Mouse (Mus musculus) embryonic facial prominence, embryonic 14.5 days (tissue): ENCODE measurements at regions not wholly inside any gene's neighbourhood (a gene's known extent, or its start where the extent isn't known, plus 50 kb on each side); places are given as distances from the start of the nearest gene placed in this dataset.

Experiments
- ATAC-seq: fragments of 200-750 bp; cut with Nextera tagmentation; 2 replicates; pipeline ENCODE4 v1.8.0; 2017; ENCODE audit warnings: low read depth, moderate number of reproducible peaks, moderate TSS enrichment
- DNase-seq: peaks from one replicate; pipeline ENCODE4 v3.0.0-alpha.2; 2015; ENCODE audit warnings: low spot score
- H3K27ac ChIP-seq: fragments of 300-500 bp; sonication (generic); replicated peaks from 2 replicates; pipeline ENCODE4 v1.5.1; 2014; ENCODE audit warnings: low read depth, mild to moderate bottlenecking, low read length, moderate library complexity
- H3K27me3 ChIP-seq: fragments of 300-500 bp; sonication (generic); replicated peaks from 2 replicates; pipeline ENCODE4 v1.6.1; 2014; ENCODE audit warnings: low read length; ENCODE audit not compliant: control insufficient read depth, insufficient read depth
- H3K36me3 ChIP-seq: fragments of 300-500 bp; sonication (generic); 2 replicates; pipeline ENCODE4 v1.6.1; 2014; ENCODE audit warnings: low read length, mixed read lengths; ENCODE audit not compliant: control insufficient read depth, insufficient read depth
- H3K4me1 ChIP-seq: fragments of 300-500 bp; sonication (generic); 2 replicates; pipeline ENCODE4 v1.6.1; 2014; ENCODE audit warnings: antibody characterized with exemption, low read length; ENCODE audit not compliant: control insufficient read depth, insufficient read depth
- H3K4me2 ChIP-seq: fragments of 300-500 bp; sonication (generic); 2 replicates; pipeline ENCODE4 v1.6.1; 2014; ENCODE audit warnings: low read depth, mild to moderate bottlenecking, low read length, moderate library complexity, mixed read lengths
- H3K4me3 ChIP-seq: fragments of 300-500 bp; sonication (generic); 2 replicates; pipeline ENCODE4 v1.5.1; 2014; ENCODE audit warnings: low read depth, mild to moderate bottlenecking, low read length
- H3K9ac ChIP-seq: fragments of 300-500 bp; sonication (generic); 2 replicates; pipeline ENCODE4 v1.6.1; 2014; ENCODE audit warnings: low read depth, mild to moderate bottlenecking, low read length, moderate library complexity, mixed read lengths
- H3K9me3 ChIP-seq: fragments of 300-500 bp; sonication (generic); 2 replicates; pipeline ENCODE4 v1.6.1; 2016; ENCODE audit warnings: low read length; ENCODE audit not compliant: control insufficient read depth
- whole genome bisulfite sequencing: fragments of 180-500 bp; shearing (Covaris S2); extraction: QIAGEN DNeasy Blood & Tissue Kit; methylation state at CpG from one replicate; pipeline ENCODE4 v1.1.7; 2014; 5-methylcytosine and 5-hydroxymethylcytosine counted together

DNA sequence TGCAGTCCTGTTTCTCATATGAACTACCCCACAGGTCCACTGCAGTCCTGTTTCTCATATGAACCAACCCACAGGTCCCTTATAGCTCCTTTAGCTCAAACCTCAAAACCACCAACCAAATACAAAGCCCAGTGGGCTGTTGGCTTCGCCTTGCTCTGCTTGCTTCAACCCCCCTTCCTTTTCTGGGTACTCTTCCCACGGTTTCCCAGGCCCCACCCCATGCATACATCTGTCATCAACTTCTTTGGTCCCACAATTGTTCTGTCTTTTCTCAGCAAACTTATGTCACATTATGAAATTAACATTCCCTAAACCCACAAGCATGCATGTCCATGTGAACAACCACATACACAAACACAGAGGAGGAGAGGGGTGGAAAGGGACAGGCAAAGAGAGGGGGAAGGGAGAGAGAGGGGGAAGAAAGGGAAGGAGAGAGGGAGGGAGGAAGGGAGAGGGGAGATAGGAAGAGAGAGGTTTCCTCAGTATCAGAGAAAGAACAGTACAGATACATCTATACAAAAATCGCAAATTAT lies 599.9 kb downstream of the Ebf1 start:
- Histone ChIP-seq H3K4me2 (no peak overlapping the region), H3K9me3 (no peaks in the 10 kb centered on the region), H3K27me3 (no peaks in the 10 kb centered on the region), H3K4me1 (peaks cover 13% of the 10 kb centered on the region; the same call in 1 of the 2 replicates), H3K9ac (no peak overlapping the region), H3K27ac (no peak overlapping the region; the same call in 1 of the 2 replicates), H3K36me3 (no peaks in the 10 kb centered on the region), H3K4me3 (no peak overlapping the region)
- ATAC-seq (peak; percentile 83), DNase-seq (peak; percentile 69)
- 39% methylated on average over 3 of the region's 3 CpGs for WGBS

DNA sequence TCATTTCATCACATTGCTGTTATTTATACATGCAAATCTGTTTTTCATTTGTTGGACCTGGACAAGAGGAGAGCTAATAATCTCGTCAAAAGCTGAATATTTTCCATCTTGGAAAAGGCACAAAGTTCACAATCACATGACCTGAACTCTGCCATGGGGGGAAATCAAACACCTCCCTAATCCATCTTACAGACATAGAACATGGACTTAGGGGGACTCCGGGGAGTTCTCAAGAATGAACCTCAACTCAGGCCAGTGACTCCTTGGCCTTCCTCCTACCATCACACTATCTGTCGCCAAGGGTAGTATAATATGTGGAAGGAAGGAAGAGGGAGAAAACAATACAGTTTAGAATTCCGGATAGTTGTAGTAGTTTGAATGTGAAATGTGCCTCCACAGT lies 602.1 kb downstream of the Ebf1 start:
- WGBS = 75% methylated on average over 4 of the region's 4 CpGs
- ATAC-seq = no peak
- DNase-seq = no peak

DNA sequence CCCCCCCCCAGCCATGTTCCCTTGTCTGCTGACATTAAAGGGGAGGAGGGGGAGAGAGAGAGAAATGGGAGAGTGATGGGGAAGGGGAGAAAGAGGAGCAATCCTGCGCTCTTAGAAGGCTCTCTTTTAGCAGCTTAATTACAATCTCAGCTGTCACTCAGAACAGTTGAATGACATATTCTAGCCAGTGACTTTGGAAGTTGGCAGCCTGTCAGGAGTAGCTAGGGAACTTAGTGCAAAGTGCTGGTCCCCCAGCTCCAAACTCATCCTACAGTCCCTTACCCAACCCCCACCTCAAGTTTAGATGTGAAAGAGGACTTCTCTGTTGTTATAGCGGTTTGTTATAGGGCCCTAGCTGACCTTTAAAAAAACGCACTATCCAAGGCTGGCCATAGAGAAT lies 604.9 kb downstream of the Ebf1 start:
- no peak for ATAC-seq
- WGBS = 64% methylated on average over 3 of the region's 3 CpGs
- Histone ChIP-seq H3K36me3 (no peaks in the 10 kb centered on the region), H3K27me3 (no peaks in the 10 kb centered on the region), H3K9ac (no peak overlapping the region), H3K27ac (no peak overlapping the region), H3K9me3 (no peaks in the 10 kb centered on the region), H3K4me3 (no peak overlapping the region), H3K4me2 (no peak overlapping the region), H3K4me1 (peaks cover 8% of the 10 kb centered on the region; the same call in 1 of the 2 replicates)
- no peak for DNase-seq

More for the DNA sequence above, 602.1 kb downstream of the Ebf1 start:
- no peak overlapping the region for H3K27ac ChIP-seq
- no peak overlapping the region for H3K4me2 ChIP-seq
- no peaks in the 10 kb centered on the region for H3K9me3 ChIP-seq
- no peaks in the 10 kb centered on the region for H3K36me3 ChIP-seq
- H3K4me1 ChIP-seq = peaks cover 13% of the 10 kb centered on the region; the same call in 1 of the 2 replicates
- no peaks in the 10 kb centered on the region for H3K27me3 ChIP-seq
- H3K9ac ChIP-seq = no peak overlapping the region
- H3K4me3 ChIP-seq = no peak overlapping the region

DNA sequence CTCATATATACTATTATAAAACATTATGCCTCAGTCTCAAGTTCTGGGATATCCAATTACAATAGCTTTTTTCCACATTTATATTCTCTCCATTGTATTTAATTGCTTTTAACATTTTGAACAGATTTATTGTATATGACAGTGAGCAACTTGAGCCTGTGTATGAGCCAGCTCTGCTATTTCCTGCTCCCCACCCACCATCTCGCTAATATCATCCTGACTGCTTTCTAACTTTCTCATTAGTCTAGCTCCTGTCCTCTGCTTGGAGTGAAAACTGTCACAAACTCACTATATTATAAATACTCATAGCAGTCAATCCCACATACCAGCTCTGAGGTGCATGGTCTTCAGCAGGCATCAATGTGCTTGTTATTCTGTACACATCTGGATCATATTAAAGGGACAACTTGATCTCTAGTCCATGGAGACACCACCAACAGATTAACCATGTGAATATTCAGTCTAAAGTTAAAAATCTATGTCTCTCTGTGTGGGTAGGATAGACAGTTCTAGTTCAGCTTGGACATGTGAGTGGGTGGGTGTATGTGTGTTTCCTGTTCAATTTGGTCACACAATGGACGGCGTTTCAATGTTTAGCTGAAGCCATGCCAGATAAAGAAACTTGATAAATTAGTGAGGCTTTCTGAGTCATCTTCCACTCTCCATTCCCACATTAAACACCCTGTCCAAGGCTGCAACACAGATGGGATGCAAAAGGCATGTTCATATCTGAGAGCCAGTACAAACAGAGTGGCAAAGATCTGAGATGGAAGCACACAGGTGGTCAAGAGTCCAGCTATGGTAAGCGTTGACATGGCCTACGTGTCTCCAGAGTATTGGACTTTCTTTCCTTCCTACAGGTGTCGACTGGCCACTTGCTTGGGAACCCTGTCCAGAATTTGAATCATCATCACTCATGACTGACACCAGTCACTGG lies 616.1 kb upstream of the Clint1 start:
- 57% methylated on average over 6 of the region's 6 CpGs for WGBS
- Histone ChIP-seq H3K4me1 (peaks cover 35% of the 10 kb centered on the region), H3K4me2 (no peak overlapping the region), H3K27ac (peak overlapping the region; percentile 40), H3K9ac (no peak overlapping the region), H3K4me3 (no peak overlapping the region), H3K36me3 (no peaks in the 10 kb centered on the region), H3K27me3 (no peaks in the 10 kb centered on the region), H3K9me3 (no peaks in the 10 kb centered on the region)
- DNase-seq (peak; percentile 60), ATAC-seq (0 out of 2 replicates have a peak, but pooled peaks have one; percentile 12)

DNA sequence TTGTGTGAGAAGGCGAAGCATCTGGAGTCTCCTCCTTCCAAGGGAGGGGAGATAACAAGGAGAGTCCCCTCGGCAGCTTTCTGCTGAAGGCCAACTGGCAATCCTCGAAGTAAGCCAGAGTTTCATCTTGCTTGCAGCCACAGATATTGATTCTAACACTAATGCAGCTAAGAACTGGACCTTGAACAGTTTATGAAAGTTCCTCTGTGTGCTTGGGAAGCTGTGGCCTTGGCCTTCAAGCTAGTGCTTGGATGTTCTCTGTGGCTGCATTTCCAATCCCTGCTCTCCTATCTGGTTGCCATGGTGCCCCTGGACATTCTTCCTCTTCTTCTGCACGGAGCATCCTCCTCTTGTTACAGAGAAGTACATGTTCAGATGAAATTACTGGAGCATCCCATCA lies 614.8 kb upstream of the Clint1 start:
- no peak for DNase-seq
- no peak overlapping the region for H3K4me3 ChIP-seq
- H3K27ac ChIP-seq = no peak overlapping the region
- H3K27me3 ChIP-seq = no peaks in the 10 kb centered on the region
- WGBS = 79% methylated on average over 4 of the region's 4 CpGs
- no peak overlapping the region for H3K4me2 ChIP-seq
- H3K9me3 ChIP-seq = no peaks in the 10 kb centered on the region
- no peak overlapping the region for H3K9ac ChIP-seq
- peaks cover 38% of the 10 kb centered on the region for H3K4me1 ChIP-seq
- H3K36me3 ChIP-seq = no peaks in the 10 kb centered on the region
- ATAC-seq = no peak

DNA sequence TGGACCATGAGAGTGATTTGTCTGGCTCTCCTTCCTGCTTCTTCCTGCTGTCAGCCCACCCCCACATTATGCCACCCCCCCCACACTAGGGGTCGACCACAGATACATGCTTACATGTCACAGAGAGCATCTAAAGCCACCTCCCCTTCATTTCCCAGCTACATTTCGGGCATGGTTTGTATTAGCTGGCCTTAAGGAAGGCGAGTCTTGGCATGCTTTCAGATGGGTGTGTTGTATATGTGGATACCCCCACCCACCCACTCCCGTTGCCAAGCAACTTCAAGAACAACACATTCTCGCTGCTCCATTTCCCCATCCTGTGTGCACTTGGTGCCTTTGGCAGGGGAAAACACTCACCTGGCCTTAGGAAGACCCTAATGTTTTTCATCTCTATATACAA lies 612.8 kb upstream of the Clint1 start:
- H3K27ac ChIP-seq = no peak overlapping the region
- H3K4me1 ChIP-seq = peaks cover 38% of the 10 kb centered on the region
- H3K27me3 ChIP-seq = no peaks in the 10 kb centered on the region
- no peak overlapping the region for H3K4me3 ChIP-seq
- 27% methylated on average over 5 of the region's 5 CpGs for WGBS
- H3K4me2 ChIP-seq = no peak overlapping the region
- no peak overlapping the region for H3K9ac ChIP-seq
- H3K36me3 ChIP-seq = no peaks in the 10 kb centered on the region
- ATAC-seq (peak; percentile 63; the same call in 1 of the 2 replicates), DNase-seq (peak; percentile 90)
- H3K9me3 ChIP-seq = no peaks in the 10 kb centered on the region

DNA sequence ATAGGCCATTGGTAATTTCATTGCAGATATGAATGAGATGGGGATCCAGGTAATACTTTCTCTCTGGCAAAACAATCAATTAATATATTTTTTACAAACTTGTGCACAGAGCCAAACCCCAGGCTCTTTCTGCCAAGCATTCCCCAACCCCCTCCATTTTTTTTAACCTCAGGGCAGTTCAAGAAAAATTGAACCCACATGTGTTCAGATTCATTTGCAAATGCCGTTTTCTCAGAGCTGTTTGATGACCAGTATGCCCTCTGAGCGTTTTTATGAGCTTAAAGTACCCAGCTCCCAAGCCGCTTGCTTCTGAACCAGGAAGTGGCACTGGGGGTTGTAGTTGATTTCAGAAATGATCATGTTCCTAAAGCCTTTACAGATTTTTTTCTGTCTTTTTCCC lies 611.4 kb upstream of the Clint1 start:
- H3K4me2 ChIP-seq = no peak overlapping the region

DNA sequence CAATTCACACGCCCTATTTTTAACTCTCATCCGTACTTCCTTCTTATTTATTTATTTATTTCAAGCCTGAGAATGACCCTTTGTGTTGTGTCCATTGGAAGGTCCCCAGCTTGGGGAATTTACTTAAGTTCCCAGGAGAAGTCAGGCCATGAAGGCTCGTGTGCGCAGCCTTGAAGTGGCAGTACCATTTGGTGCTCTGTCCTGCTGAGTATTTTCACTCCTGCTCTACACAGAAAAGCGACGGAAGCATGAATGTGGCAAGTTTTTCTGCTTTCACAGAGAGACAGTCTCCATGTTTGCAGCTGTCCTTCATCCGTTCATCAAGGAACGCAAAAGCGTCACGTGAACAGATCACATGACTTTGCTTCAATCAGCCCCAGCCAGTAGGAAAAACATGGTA lies 610.2 kb upstream of the Clint1 start:
- H3K27ac ChIP-seq = no peak overlapping the region

More for the DNA sequence above, 611.4 kb upstream of the Clint1 start:
- H3K36me3 ChIP-seq = no peaks in the 10 kb centered on the region
- DNase-seq (no peak), ATAC-seq (no peak)
- H3K27ac ChIP-seq = no peak overlapping the region
- no peak overlapping the region for H3K9ac ChIP-seq
- no peaks in the 10 kb centered on the region for H3K9me3 ChIP-seq
- no peak overlapping the region for H3K4me3 ChIP-seq
- H3K27me3 ChIP-seq = no peaks in the 10 kb centered on the region
- H3K4me1 ChIP-seq = peaks cover 31% of the 10 kb centered on the region
- WGBS = 25% methylated on average over 3 of the region's 3 CpGs

More for the DNA sequence above, 610.2 kb upstream of the Clint1 start:
- no peak overlapping the region for H3K4me2 ChIP-seq
- WGBS = 65% methylated on average over 10 of the region's 10 CpGs
- H3K4me1 ChIP-seq = peaks cover 22% of the 10 kb centered on the region
- H3K27me3 ChIP-seq = no peaks in the 10 kb centered on the region
- no peaks in the 10 kb centered on the region for H3K9me3 ChIP-seq
- no peaks in the 10 kb centered on the region for H3K36me3 ChIP-seq
- no peak for ATAC-seq
- DNase-seq = no peak
- no peak overlapping the region for H3K4me3 ChIP-seq
- no peak overlapping the region for H3K9ac ChIP-seq
